In genomic region chr16:50026100-50026884, GRCm38 (mm10) we compare ENCODE assay signal across 15 mouse cellular contexts.
A peak's percentile ranks its signal among the peaks of the same experiment; 100 is the strongest.
DNase-seq lines count a peak whose midpoint lies in the region; ATAC-seq and TF ChIP-seq lines count a peak whose summit lies in the region.
"Had no signal": no experiment of that assay in that cellular context is flagged by ENCODE, and none has a peak within 500 bp of the region (broad histone marks: within the 10 kb centered on the region; RNA-seq: fewer than 3 reads in every experiment).

No protein-coding gene starts in this region.

- no peak for TF ChIP-seq POLR2A in kidney, adult 2 months (IDR thresholded peaks at IDR 0.05; ENCODE audit: low read depth, low read length)

- no peak overlapping the region for H3K4me3 ChIP-seq in kidney, adult 2 months (ENCODE audit: insufficient read depth, low read depth, low read length)
- no peak overlapping the region for H3K4me3 ChIP-seq in kidney, embryonic 14.5 days (ENCODE audit: low read length)
- H3K4me3 ChIP-seq: gastrocnemius, adult 2 months; liver, embryonic 12.5 days had no signal

- H3K36me3 ChIP-seq in kidney, adult 2 months (ENCODE audit: control insufficient read depth, insufficient read depth, low read length), result no peaks in the 10 kb centered on the region
- no peaks in the 10 kb centered on the region for H3K36me3 ChIP-seq in kidney, embryonic 14.5 days (ENCODE audit: control insufficient read depth, insufficient read depth, low read length)
- H3K36me3 ChIP-seq: liver, embryonic 12.5 days had no signal

- no peaks in the 10 kb centered on the region for H3K9me3 ChIP-seq in kidney, embryonic 14.5 days (ENCODE audit: control insufficient read depth, low read length)
- H3K9me3 ChIP-seq: liver, embryonic 12.5 days had no signal

- peak; percentile 5 for DNase-seq in kidney, adult 2 months
- peak; percentile 53 to 61 for DNase-seq in B cell, adult 2 months
- DNase-seq in embryo, embryonic 9.5 days (ENCODE audit: extremely low spot score), result peak; percentile 24
- DNase-seq in lung, postnatal 4 days, result no peak
- no peak for DNase-seq in liver
- DNase-seq: adrenal gland, postnatal 10 days; cerebellum, postnatal 25 days; gastrocnemius, adult 2 months; heart, postnatal 4 days; layer of hippocampus, postnatal 36 days had no signal

- H3K4me2 ChIP-seq in kidney, embryonic 14.5 days (replicated peaks; ENCODE audit: low read depth, low read length), result no peak overlapping the region
- H3K4me2 ChIP-seq: heart, embryonic 11.5 days; liver, embryonic 12.5 days had no signal

- H3K4me1 ChIP-seq in kidney, adult 2 months (ENCODE audit: control insufficient read depth, insufficient read depth, low read length), result no peaks in the 10 kb centered on the region; the same call in 1 of the 2 replicates
- H3K4me1 ChIP-seq in kidney, embryonic 14.5 days (ENCODE audit: control insufficient read depth, insufficient read depth, low read length), result no peaks in the 10 kb centered on the region

- ATAC-seq in kidney, embryonic 14.5 days (ENCODE audit: low FRiP score, low TSS enrichment), result no peak
- ATAC-seq in monocyte, adult 5-6 weeks (replicated peaks; ENCODE audit: insufficient number of reproducible peaks, low FRiP score, low TSS enrichment, poor library complexity, severe bottlenecking), result peak; percentile 37; the same call in 1 of the 2 replicates
- ATAC-seq: intestine, embryonic 16.5 days; liver, embryonic 12.5 days had no signal

- no peaks in the 10 kb centered on the region for H3K27me3 ChIP-seq in kidney, adult 2 months (replicated peaks; ENCODE audit: control insufficient read depth, insufficient read depth, low read length)
- no peaks in the 10 kb centered on the region for H3K27me3 ChIP-seq in kidney, embryonic 14.5 days (ENCODE audit: control insufficient read depth, insufficient read depth, low read length)
- H3K27me3 ChIP-seq: liver, embryonic 12.5 days had no signal

- TF ChIP-seq CTCF in kidney, adult 2 months (conservative IDR thresholded peaks at IDR 0.05; ENCODE audit: insufficient read depth, insufficient read length, low read depth, low read length), result no peak

- H3K9ac ChIP-seq in kidney, embryonic 14.5 days (ENCODE audit: low read depth, low read length), result no peak overlapping the region
- H3K9ac ChIP-seq: liver, embryonic 12.5 days had no signal

- WGBS in kidney, adult 2 months, result 26% methylated on average over 3 of the region's 3 CpGs
- WGBS in kidney, embryonic 14.5 days, result 16% methylated on average over 3 of the region's 3 CpGs

- no peak overlapping the region for H3K27ac ChIP-seq in kidney, adult 2 months (ENCODE audit: insufficient read depth, low read depth, low read length)
- H3K27ac ChIP-seq in kidney, embryonic 14.5 days (ENCODE audit: low read depth, low read length), result no peak overlapping the region
- H3K27ac ChIP-seq: gastrocnemius, adult 2 months; liver, embryonic 12.5 days had no signal

Comparison
In these comparisons a context has a peak if more than half of its experiments do, and no peak if none do; other contexts are left out.
1. DNase-seq: peak in kidney, adult 2 months (single experiment), B cell, adult 2 months (2 of 2) and embryo, embryonic 9.5 days (single experiment); none in lung, postnatal 4 days (0 of 2) and liver (single experiment).